Mouse (Mus musculus) MEL (cell line): ENCODE results near the gene Tnf. TPM values are rescaled to one million over a fixed set of nuclear protein-coding genes. Genes with fewer than 3 reads are reported as not detected.

Experiments
- DNase-seq: peaks from one replicate; pipeline ENCODE4 v3.0.0; 2011; ENCODE audit warnings: low read depth, low spot score
- H3K27ac ChIP-seq: 2 replicates; pipeline ENCODE4 v1.5.1; 2012; ENCODE audit warnings: low read depth, mild to moderate bottlenecking, control low read depth, low read length, moderate library complexity; ENCODE audit not compliant: control insufficient read depth
- H3K27me3 ChIP-seq, 2 experiments: fragments of 150-350 bp in 1 of 2; sonication (generic) in 1 of 2; 2 replicates each; pipeline ENCODE4 v1.6.1; 2012; ENCODE audit warnings: low read length in 2 of 2, mild to moderate bottlenecking in 2 of 2, improper control_type of control experiment in 1 of 2, moderate library complexity in 1 of 2; ENCODE audit not compliant: insufficient read depth in 2 of 2, control insufficient read depth in 1 of 2
- H3K36me3 ChIP-seq, 2 experiments: 2 replicates each; pipeline ENCODE4 v1.6.1; 2012 to 2014; ENCODE audit warnings: low read length in 2 of 2, improper control_type of control experiment in 1 of 2, inconsistent platforms in 1 of 2, mild to moderate bottlenecking in 1 of 2; ENCODE audit not compliant: insufficient read depth in 2 of 2, control insufficient read depth in 1 of 2
- H3K4me1 ChIP-seq, 2 experiments: fragments of 150-350 bp in 1 of 2; sonication (generic) in 1 of 2; 2 replicates each; pipeline ENCODE4 v1.6.1; 2012; ENCODE audit warnings: low read length in 2 of 2, improper control_type of control experiment in 1 of 2, mild to moderate bottlenecking in 1 of 2; ENCODE audit not compliant: insufficient read depth in 2 of 2, control insufficient read depth in 1 of 2
- H3K4me3 ChIP-seq, 2 experiments: fragments of 150-350 bp in 1 of 2; sonication (generic) in 1 of 2; 2 replicates each; pipeline ENCODE4 v1.5.1; 2012; ENCODE audit warnings: low read depth in 2 of 2, low read length in 2 of 2, mild to moderate bottlenecking in 2 of 2, moderate library complexity in 2 of 2, control low read depth in 1 of 2, improper control_type of control experiment in 1 of 2; ENCODE audit not compliant: control insufficient read depth in 1 of 2, insufficient read depth in 1 of 2
- H3K79me2 ChIP-seq: 2 replicates; pipeline ENCODE4 v1.6.1; 2012; ENCODE audit warnings: mild to moderate bottlenecking, low read length, moderate library complexity; ENCODE audit not compliant: control insufficient read depth, poor library complexity, insufficient read depth
- H3K9ac ChIP-seq: 2 replicates; pipeline ENCODE4 v1.6.1; 2012; ENCODE audit warnings: low read depth, mild to moderate bottlenecking, control low read depth, low read length, moderate library complexity; ENCODE audit not compliant: control insufficient read depth, poor library complexity, severe bottlenecking
- H3K9me3 ChIP-seq: fragments of 150-350 bp; sonication (generic); replicated peaks from 2 replicates; pipeline ENCODE4 v1.6.1; 2012; ENCODE audit warnings: mild to moderate bottlenecking, low read length, improper control_type of control experiment, moderate library complexity; ENCODE audit not compliant: insufficient read depth
- BHLHE40 ChIP-seq: IDR thresholded peaks from 2 replicates; pipeline ENCODE4 v1.6.1; 2012; ENCODE audit warnings: low read depth, mild to moderate bottlenecking, inconsistent platforms, low read length, improper control_type of control experiment, borderline replicate concordance
- CHD1 ChIP-seq: IDR thresholded peaks from 2 replicates; pipeline ENCODE4 v1.6.1; 2012; ENCODE audit warnings: low read depth, mild to moderate bottlenecking, inconsistent platforms, low read length, improper control_type of control experiment
- CHD2 ChIP-seq: IDR thresholded peaks from 2 replicates; pipeline ENCODE4 v1.6.1; 2011; ENCODE audit warnings: low read length, improper control_type of control experiment
- E2F4 ChIP-seq: IDR thresholded peaks from 2 replicates; pipeline ENCODE4 v1.6.1; 2011; ENCODE audit warnings: low read depth, low read length, improper control_type of control experiment, borderline replicate concordance
- ELF1 ChIP-seq: IDR thresholded peaks from 2 replicates; pipeline ENCODE4 v1.6.1; 2014; ENCODE audit warnings: low read depth, mild to moderate bottlenecking, inconsistent platforms, low read length, improper control_type of control experiment, moderate library complexity
- EP300 ChIP-seq, 2 experiments: IDR thresholded peaks; 2 replicates each; pipeline ENCODE4 v1.6.1; 2011; ENCODE audit warnings: improper control_type of control experiment in 2 of 2, low read length in 2 of 2, low read depth in 1 of 2, mild to moderate bottlenecking in 1 of 2
- ETS1 ChIP-seq: IDR thresholded peaks from 2 replicates; pipeline ENCODE4 v1.6.1; 2012; ENCODE audit warnings: low read depth, mild to moderate bottlenecking, inconsistent platforms, low read length, improper control_type of control experiment, moderate library complexity
- GATA1 ChIP-seq: IDR thresholded peaks from 2 replicates; pipeline ENCODE4 v1.6.1; 2011; ENCODE audit warnings: low read depth, low read length, improper control_type of control experiment
- JUND ChIP-seq: IDR thresholded peaks from 2 replicates; pipeline ENCODE4 v1.6.1; 2011; ENCODE audit warnings: low read depth, mild to moderate bottlenecking, improper control_type of control experiment, low read length
- KAT2A ChIP-seq: conservative IDR thresholded peaks from 2 replicates; pipeline ENCODE4 v1.6.1; 2012; ENCODE audit warnings: low read depth, low read length, improper control_type of control experiment, inconsistent platforms
- MAFK ChIP-seq: IDR thresholded peaks from 2 replicates; pipeline ENCODE4 v1.6.1; 2011; ENCODE audit warnings: low read depth, mild to moderate bottlenecking, low read length, improper control_type of control experiment, borderline replicate concordance
- MAX ChIP-seq: IDR thresholded peaks from 2 replicates; pipeline ENCODE4 v1.6.1; 2011; ENCODE audit warnings: low read length, improper control_type of control experiment
- MAZ ChIP-seq: IDR thresholded peaks from 2 replicates; pipeline ENCODE4 v1.6.1; 2012; ENCODE audit warnings: low read depth, mild to moderate bottlenecking, inconsistent platforms, low read length, improper control_type of control experiment
- MXI1 ChIP-seq: IDR thresholded peaks from 2 replicates; pipeline ENCODE4 v1.6.1; 2011; ENCODE audit warnings: mild to moderate bottlenecking, low read depth, low read length, improper control_type of control experiment
- MYB ChIP-seq: IDR thresholded peaks from 2 replicates; pipeline ENCODE4 v1.6.1; 2011; ENCODE audit warnings: mild to moderate bottlenecking, low read depth, low read length, improper control_type of control experiment
- MYC ChIP-seq: IDR thresholded peaks from 2 replicates; pipeline ENCODE4 v1.6.1; 2011; ENCODE audit warnings: low read depth, mild to moderate bottlenecking, low read length, improper control_type of control experiment, moderate library complexity
- NRF1 ChIP-seq: IDR thresholded peaks from 2 replicates; pipeline ENCODE4 v1.6.1; 2014; ENCODE audit warnings: low read depth, mild to moderate bottlenecking, inconsistent platforms, low read length, improper control_type of control experiment, moderate library complexity; ENCODE audit not compliant: poor library complexity, insufficient read depth, severe bottlenecking
- POLR2A ChIP-seq, 2 experiments: IDR thresholded peaks; 2 replicates each; pipeline ENCODE4 v1.6.1; 2011 to 2012; ENCODE audit warnings: low read length in 2 of 2, mild to moderate bottlenecking in 2 of 2, control low read depth in 1 of 2, improper control_type of control experiment in 1 of 2, low read depth in 1 of 2, moderate library complexity in 1 of 2; ENCODE audit not compliant: control insufficient read depth in 1 of 2, insufficient read depth in 1 of 2, poor library complexity in 1 of 2
- POLR2AphosphoS2 ChIP-seq: IDR thresholded peaks from 2 replicates; pipeline ENCODE4 v1.6.1; 2011; ENCODE audit warnings: low read length, improper control_type of control experiment
- POLR2AphosphoS5 ChIP-seq: IDR thresholded peaks from 2 replicates; pipeline ENCODE4 v1.6.1; 2012; ENCODE audit warnings: low read depth, borderline replicate concordance, mild to moderate bottlenecking, inconsistent platforms, low read length, moderate library complexity, mixed read lengths
- RAD21 ChIP-seq: IDR thresholded peaks from 2 replicates; pipeline ENCODE4 v1.6.1; 2011; ENCODE audit warnings: mild to moderate bottlenecking, low read depth, low read length, improper control_type of control experiment
- RCOR1 ChIP-seq: IDR thresholded peaks from 2 replicates; pipeline ENCODE4 v1.6.1; 2012; ENCODE audit warnings: low read depth, mild to moderate bottlenecking, inconsistent platforms, low read length, improper control_type of control experiment
- SIN3A ChIP-seq: IDR thresholded peaks from 2 replicates; pipeline ENCODE4 v1.6.1; 2012; ENCODE audit warnings: low read length, improper control_type of control experiment, inconsistent platforms
- SMC3 ChIP-seq: IDR thresholded peaks from 2 replicates; pipeline ENCODE4 v1.6.1; 2011; ENCODE audit warnings: low read depth, low read length, improper control_type of control experiment
- TAL1 ChIP-seq: IDR thresholded peaks from 2 replicates; pipeline ENCODE4 v1.6.1; 2012; ENCODE audit warnings: mild to moderate bottlenecking, inconsistent platforms, low read length, moderate library complexity, mixed read lengths
- TBP ChIP-seq: IDR thresholded peaks from 2 replicates; pipeline ENCODE4 v1.8.0; 2011; ENCODE audit warnings: low read depth, low read length, improper control_type of control experiment
- UBTF ChIP-seq: IDR thresholded peaks from 2 replicates; pipeline ENCODE4 v1.6.1; 2012; ENCODE audit warnings: low read depth, mild to moderate bottlenecking, inconsistent platforms, low read length, improper control_type of control experiment, moderate library complexity, borderline replicate concordance; ENCODE audit not compliant: insufficient read depth
- USF1 ChIP-seq: IDR thresholded peaks from 2 replicates; pipeline ENCODE4 v1.6.1; 2014; ENCODE audit warnings: low read depth, mild to moderate bottlenecking, inconsistent platforms, low read length, improper control_type of control experiment, moderate library complexity
- ZC3H11A ChIP-seq: IDR thresholded peaks from 2 replicates; pipeline ENCODE4 v1.6.1; 2012; ENCODE audit warnings: low read depth, mild to moderate bottlenecking, inconsistent platforms, low read length, improper control_type of control experiment
- ZKSCAN1 ChIP-seq: IDR thresholded peaks from 2 replicates; pipeline ENCODE4 v1.6.1; 2012; ENCODE audit warnings: low read depth, mild to moderate bottlenecking, inconsistent platforms, low read length, improper control_type of control experiment, moderate library complexity
- ZMIZ1 ChIP-seq: IDR thresholded peaks from 2 replicates; pipeline ENCODE4 v1.6.1; 2012; ENCODE audit warnings: low read depth, mild to moderate bottlenecking, inconsistent platforms, low read length, improper control_type of control experiment, moderate library complexity
- ZNF384 ChIP-seq: IDR thresholded peaks from 2 replicates; pipeline ENCODE4 v1.6.1; 2012; ENCODE audit warnings: low read depth, mild to moderate bottlenecking, inconsistent platforms, low read length, improper control_type of control experiment
- polyA plus RNA-seq, 2 experiments: library from polyadenylated mRNA; stranded (reverse) in 1 of 2; unstranded in 1 of 2; fragments of >175 nt in 1 of 2; fragments of >200 nt in 1 of 2; gene quantifications; 2 replicates each; pipeline versions ENCODE4 v1.2.1 to v1.2.4; 2012; ENCODE audit warnings: low replicate concordance in 2 of 2, low read depth in 1 of 2; ENCODE audit not compliant: insufficient read length in 2 of 2, insufficient read depth in 1 of 2, missing spikeins in 1 of 2
- total RNA-seq: library from RNA; depleted of rRNA; stranded (reverse); fragments of 300-350 nt; gene quantifications from 2 replicates; pipeline ENCODE4 v1.2.3, GENCODE M21; 2012

The Tnf gene
- total and polyA plus RNA-seq, 3 experiments: 1.2 to 2.0 TPM; not detected in 1

DNA sequence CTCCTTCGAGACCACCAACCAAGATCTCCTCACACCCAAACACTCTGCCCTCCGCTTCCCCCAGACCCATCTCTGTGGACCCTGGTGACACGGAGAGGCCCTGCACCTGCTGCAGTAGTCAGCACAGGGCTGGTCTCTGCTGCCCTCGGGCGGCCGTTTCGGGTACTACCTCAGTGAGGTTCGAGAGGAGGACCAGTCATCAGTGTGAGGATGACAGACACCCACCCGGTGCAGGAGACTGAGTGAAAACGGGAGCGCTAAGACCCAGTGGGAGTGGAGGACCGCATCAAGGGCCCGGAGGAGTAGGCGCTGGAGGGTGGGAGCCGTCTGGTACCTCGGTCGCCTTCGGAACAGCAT is 34.6 kb upstream of the Tnf start (continued):
- TF ChIP-seq MYC (no peak; the same call in 1 of the 2 replicates), JUND (no peak), KAT2A (no peak), ETS1 (no peak), BHLHE40 (0 out of 2 replicates have a peak, but pooled peaks have one; percentile 18), MXI1 (0 out of 2 replicates have a peak, but pooled peaks have one; percentile 4), MYB (no peak), POLR2A (IDR thresholded peaks at IDR 0.05; ENCODE audit: control insufficient read depth in 1 of 2, insufficient read depth in 1 of 2, low read depth in 1 of 2, low read length in 2 of 2, poor library complexity in 1 of 2) (peak in 1 of 2 experiments; percentile 41; a peak in 1 of 4 replicates), ZC3H11A (peak; percentile 77), ZNF384 (peak; percentile 41), CHD1 (no peak), ZKSCAN1 (no peak), MAZ (no peak), E2F4 (no peak), ZMIZ1 (no peak), UBTF (no peak), TBP (no peak), EP300 (IDR thresholded peaks at IDR 0.05; ENCODE audit: low read depth in 1 of 2, low read length in 2 of 2) (no peak), GATA1 (no peak), MAX (no peak; the same call in 1 of the 2 replicates)

DNA sequence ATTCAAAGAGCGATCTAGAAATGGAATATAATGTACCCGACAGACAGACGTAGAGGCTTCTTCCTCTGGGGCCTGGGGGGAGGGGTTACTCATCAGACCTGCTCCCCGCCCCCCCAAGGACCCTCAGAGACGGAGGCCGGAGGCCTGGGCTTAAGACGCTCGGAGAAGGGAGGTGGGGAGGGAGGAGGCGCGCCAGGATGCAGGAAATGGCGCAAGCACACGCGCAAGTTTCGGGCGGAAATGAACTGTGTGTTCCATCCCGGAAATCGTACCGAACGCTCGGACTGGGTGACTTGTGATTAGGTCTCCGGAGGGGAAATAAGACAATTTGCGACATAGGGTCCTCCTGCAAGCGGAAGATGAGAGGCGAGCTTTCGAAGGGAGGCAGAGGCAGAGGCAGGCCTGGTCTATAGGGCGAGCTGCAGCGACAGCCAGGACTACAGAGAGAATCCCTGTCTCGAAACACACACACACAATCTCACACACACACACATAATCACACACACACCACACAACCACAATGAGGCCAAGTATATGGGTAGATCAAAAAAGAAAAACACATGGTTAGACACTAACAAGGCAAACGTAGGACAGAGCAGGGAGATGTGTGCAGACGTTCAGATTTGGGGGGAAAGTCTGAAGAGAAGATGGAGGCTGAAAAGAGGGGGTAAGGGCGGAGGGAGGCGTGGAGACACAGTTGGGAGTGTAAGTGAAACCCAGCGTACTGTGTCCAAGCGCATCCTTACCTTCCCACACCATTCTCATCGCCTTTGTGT is 34.0 kb upstream of the Tnf start, which contains the start of gene Nfkbil1:
Nfkbil1 (minus strand) TSS at position 179 of the 776 bp plus-strand sequence.
- Histone ChIP-seq H3K4me1 (peaks cover 4 to 17% of the 10 kb centered on the region in 2 experiments; a peak in 3 of 4 replicates), H3K79me2 (peaks cover 23% of the 10 kb centered on the region), H3K9ac (peak within 1 kb of the TSS; percentile 94)
- TF ChIP-seq POLR2AphosphoS2: peak; percentile 63; the same call in 1 of the 2 replicates
- peak; percentile 88 for TF ChIP-seq TBP
- TF ChIP-seq NRF1: peak; percentile 61; the same call in 1 of the 2 replicates
- 0 out of 2 replicates have a peak, but pooled peaks have one; percentile 4 for TF ChIP-seq ZNF384
- TF ChIP-seq ZMIZ1: peak; percentile 67
- peak; percentile 98 for TF ChIP-seq ELF1
- peak; percentile 85 for TF ChIP-seq MXI1
- TF ChIP-seq JUND: peak; percentile 77; the same call in 1 of the 2 replicates
- TF ChIP-seq CHD2: peak; percentile 64
- peak; percentile 96 for TF ChIP-seq SIN3A
- no peak for TF ChIP-seq ZKSCAN1
- TF ChIP-seq POLR2AphosphoS5: no peak
- peak; percentile 89 for TF ChIP-seq KAT2A
- peak; percentile 55 for TF ChIP-seq RCOR1
- peak; percentile 15; the same call in 1 of the 2 replicates for TF ChIP-seq GATA1
- peak; percentile 93 for TF ChIP-seq MAX
- no peak for TF ChIP-seq TAL1
- TF ChIP-seq MAFK: no peak
- peak; percentile 40 for TF ChIP-seq SMC3
- no peak for TF ChIP-seq RAD21
- TF ChIP-seq USF1: peak; percentile 62
- TF ChIP-seq MAZ: peak; percentile 97
- peak; percentile 25; the same call in 1 of the 2 replicates for TF ChIP-seq ZC3H11A
- peak; percentile 75 to 78 for TF ChIP-seq POLR2A (IDR thresholded peaks at IDR 0.05; ENCODE audit: control insufficient read depth in 1 of 2, insufficient read depth in 1 of 2, low read depth in 1 of 2, low read length in 2 of 2, poor library complexity in 1 of 2)

More for the DNA sequence above, 34.0 kb upstream of the Tnf start, which contains the start of gene Nfkbil1:
- DNase-seq: peak; percentile 99
- Histone ChIP-seq H3K9me3 (no peaks in the 10 kb centered on the region), H3K36me3 (peaks cover 3 to 12% of the 10 kb centered on the region in 2 experiments; a peak in 2 of 4 replicates), H3K27me3 (no peaks in the 10 kb centered on the region), H3K4me3 (peak within 1 kb of the TSS; percentile 64 to 94), H3K27ac (peak within 1 kb of the TSS; percentile 98)
